Mouse (Mus musculus) MEL (cell line): Measurements from ENCODE around the gene Galnt6.
A peak's percentile ranks its signal among the peaks of the same experiment; 100 is the strongest.

Experiments used
- CTCF ChIP-seq, 3 experiments: IDR thresholded peaks in 2 of 3; conservative IDR thresholded peaks in 1 of 3; 2 replicates each; pipeline ENCODE4 v1.5.1; 2011 to 2012; ENCODE audit warnings: low read length in 3 of 3, low read depth in 2 of 3, mild to moderate bottlenecking in 2 of 3, improper control_type of control experiment in 1 of 3, inconsistent platforms in 1 of 3, mixed read lengths in 1 of 3, moderate library complexity in 1 of 3; ENCODE audit not compliant: control insufficient read depth in 1 of 3, insufficient read depth in 1 of 3, poor library complexity in 1 of 3, severe bottlenecking in 1 of 3
- E2F4 ChIP-seq: IDR thresholded peaks from 2 replicates; pipeline ENCODE4 v1.6.1; 2011; ENCODE audit warnings: low read depth, low read length, improper control_type of control experiment, borderline replicate concordance
- ELF1 ChIP-seq: IDR thresholded peaks from 2 replicates; pipeline ENCODE4 v1.6.1; 2014; ENCODE audit warnings: low read depth, mild to moderate bottlenecking, inconsistent platforms, low read length, improper control_type of control experiment, moderate library complexity
- ETS1 ChIP-seq: IDR thresholded peaks from 2 replicates; pipeline ENCODE4 v1.6.1; 2012; ENCODE audit warnings: low read depth, mild to moderate bottlenecking, inconsistent platforms, low read length, improper control_type of control experiment, moderate library complexity
- MAX ChIP-seq: IDR thresholded peaks from 2 replicates; pipeline ENCODE4 v1.6.1; 2011; ENCODE audit warnings: low read length, improper control_type of control experiment
- MAZ ChIP-seq: IDR thresholded peaks from 2 replicates; pipeline ENCODE4 v1.6.1; 2012; ENCODE audit warnings: low read depth, mild to moderate bottlenecking, inconsistent platforms, low read length, improper control_type of control experiment
- MXI1 ChIP-seq: IDR thresholded peaks from 2 replicates; pipeline ENCODE4 v1.6.1; 2011; ENCODE audit warnings: mild to moderate bottlenecking, low read depth, low read length, improper control_type of control experiment
- NELFE ChIP-seq: IDR thresholded peaks from 2 replicates; pipeline ENCODE4 v1.6.1; 2011; ENCODE audit warnings: low read depth, low read length, improper control_type of control experiment
- POLR2A ChIP-seq, 2 experiments: IDR thresholded peaks; 2 replicates each; pipeline ENCODE4 v1.6.1; 2011 to 2012; ENCODE audit warnings: low read length in 2 of 2, mild to moderate bottlenecking in 2 of 2, control low read depth in 1 of 2, improper control_type of control experiment in 1 of 2, low read depth in 1 of 2, moderate library complexity in 1 of 2; ENCODE audit not compliant: control insufficient read depth in 1 of 2, insufficient read depth in 1 of 2, poor library complexity in 1 of 2
- RAD21 ChIP-seq: IDR thresholded peaks from 2 replicates; pipeline ENCODE4 v1.6.1; 2011; ENCODE audit warnings: mild to moderate bottlenecking, low read depth, low read length, improper control_type of control experiment
- TBP ChIP-seq: IDR thresholded peaks from 2 replicates; pipeline ENCODE4 v1.8.0; 2011; ENCODE audit warnings: low read depth, low read length, improper control_type of control experiment
- USF1 ChIP-seq: IDR thresholded peaks from 2 replicates; pipeline ENCODE4 v1.6.1; 2014; ENCODE audit warnings: low read depth, mild to moderate bottlenecking, inconsistent platforms, low read length, improper control_type of control experiment, moderate library complexity

GRCm38 (mm10) chr15:100761419-100762185 is 32.4 kb upstream of the Galnt6 start, which contains the start of gene Slc4a8:
- no peak for TF ChIP-seq MAX
- peak in 1 of 2 experiments; percentile 13; a peak in 1 of 4 replicates for TF ChIP-seq POLR2A (IDR thresholded peaks at IDR 0.05; ENCODE audit: control insufficient read depth in 1 of 2, insufficient read depth in 1 of 2, low read depth in 1 of 2, low read length in 2 of 2, poor library complexity in 1 of 2)
- peak; percentile 74 for TF ChIP-seq ELF1
- TF ChIP-seq NELFE = no peak
- TF ChIP-seq MXI1 = no peak
- TF ChIP-seq RAD21 = no peak
- no peak for TF ChIP-seq TBP
- TF ChIP-seq MAZ = peak; percentile 79; the same call in 1 of the 2 replicates
- TF ChIP-seq USF1 = no peak
- no peak for TF ChIP-seq E2F4
- TF ChIP-seq CTCF (IDR thresholded peaks at IDR 0.05 in 2 of 3, conservative IDR thresholded peaks at IDR 0.05 in 1 of 3; ENCODE audit: control insufficient read depth in 1 of 3, insufficient read depth in 1 of 3, low read depth in 2 of 3, low read length in 3 of 3, poor library complexity in 1 of 3, severe bottlenecking in 1 of 3) = peak; percentile 26 to 73 (median 58); a peak in 5 of 6 replicates
- no peak for TF ChIP-seq ETS1
